Mouse (Mus musculus) MEL (cell line): ENCODE measurements around the gene Mrpl9. TPM values are rescaled to one million over a fixed set of nuclear protein-coding genes. Genes with fewer than 3 reads are reported as not detected.

Experiments used
- DNase-seq: peaks from one replicate; pipeline ENCODE4 v3.0.0; 2011; ENCODE audit warnings: low read depth, low spot score
- H3K27ac ChIP-seq: 2 replicates; pipeline ENCODE4 v1.5.1; 2012; ENCODE audit warnings: low read depth, mild to moderate bottlenecking, control low read depth, low read length, moderate library complexity; ENCODE audit not compliant: control insufficient read depth
- H3K27me3 ChIP-seq, 2 experiments: fragments of 150-350 bp in 1 of 2; sonication (generic) in 1 of 2; 2 replicates each; pipeline ENCODE4 v1.6.1; 2012; ENCODE audit warnings: low read length in 2 of 2, mild to moderate bottlenecking in 2 of 2, improper control_type of control experiment in 1 of 2, moderate library complexity in 1 of 2; ENCODE audit not compliant: insufficient read depth in 2 of 2, control insufficient read depth in 1 of 2
- H3K36me3 ChIP-seq, 2 experiments: 2 replicates each; pipeline ENCODE4 v1.6.1; 2012 to 2014; ENCODE audit warnings: low read length in 2 of 2, improper control_type of control experiment in 1 of 2, inconsistent platforms in 1 of 2, mild to moderate bottlenecking in 1 of 2; ENCODE audit not compliant: insufficient read depth in 2 of 2, control insufficient read depth in 1 of 2
- H3K4me1 ChIP-seq, 2 experiments: fragments of 150-350 bp in 1 of 2; sonication (generic) in 1 of 2; 2 replicates each; pipeline ENCODE4 v1.6.1; 2012; ENCODE audit warnings: low read length in 2 of 2, improper control_type of control experiment in 1 of 2, mild to moderate bottlenecking in 1 of 2; ENCODE audit not compliant: insufficient read depth in 2 of 2, control insufficient read depth in 1 of 2
- H3K4me3 ChIP-seq, 2 experiments: fragments of 150-350 bp in 1 of 2; sonication (generic) in 1 of 2; 2 replicates each; pipeline ENCODE4 v1.5.1; 2012; ENCODE audit warnings: low read depth in 2 of 2, low read length in 2 of 2, mild to moderate bottlenecking in 2 of 2, moderate library complexity in 2 of 2, control low read depth in 1 of 2, improper control_type of control experiment in 1 of 2; ENCODE audit not compliant: control insufficient read depth in 1 of 2, insufficient read depth in 1 of 2
- H3K79me2 ChIP-seq: 2 replicates; pipeline ENCODE4 v1.6.1; 2012; ENCODE audit warnings: mild to moderate bottlenecking, low read length, moderate library complexity; ENCODE audit not compliant: control insufficient read depth, poor library complexity, insufficient read depth
- H3K9ac ChIP-seq: 2 replicates; pipeline ENCODE4 v1.6.1; 2012; ENCODE audit warnings: low read depth, mild to moderate bottlenecking, control low read depth, low read length, moderate library complexity; ENCODE audit not compliant: control insufficient read depth, poor library complexity, severe bottlenecking
- H3K9me3 ChIP-seq: fragments of 150-350 bp; sonication (generic); replicated peaks from 2 replicates; pipeline ENCODE4 v1.6.1; 2012; ENCODE audit warnings: mild to moderate bottlenecking, low read length, improper control_type of control experiment, moderate library complexity; ENCODE audit not compliant: insufficient read depth
- BHLHE40 ChIP-seq: IDR thresholded peaks from 2 replicates; pipeline ENCODE4 v1.6.1; 2012; ENCODE audit warnings: low read depth, mild to moderate bottlenecking, inconsistent platforms, low read length, improper control_type of control experiment, borderline replicate concordance
- CHD1 ChIP-seq: IDR thresholded peaks from 2 replicates; pipeline ENCODE4 v1.6.1; 2012; ENCODE audit warnings: low read depth, mild to moderate bottlenecking, inconsistent platforms, low read length, improper control_type of control experiment
- CHD2 ChIP-seq: IDR thresholded peaks from 2 replicates; pipeline ENCODE4 v1.6.1; 2011; ENCODE audit warnings: low read length, improper control_type of control experiment
- CTCF ChIP-seq, 3 experiments: IDR thresholded peaks in 2 of 3; conservative IDR thresholded peaks in 1 of 3; 2 replicates each; pipeline ENCODE4 v1.5.1; 2011 to 2012; ENCODE audit warnings: low read length in 3 of 3, low read depth in 2 of 3, mild to moderate bottlenecking in 2 of 3, improper control_type of control experiment in 1 of 3, inconsistent platforms in 1 of 3, mixed read lengths in 1 of 3, moderate library complexity in 1 of 3; ENCODE audit not compliant: control insufficient read depth in 1 of 3, insufficient read depth in 1 of 3, poor library complexity in 1 of 3, severe bottlenecking in 1 of 3
- ETS1 ChIP-seq: IDR thresholded peaks from 2 replicates; pipeline ENCODE4 v1.6.1; 2012; ENCODE audit warnings: low read depth, mild to moderate bottlenecking, inconsistent platforms, low read length, improper control_type of control experiment, moderate library complexity
- GATA1 ChIP-seq: IDR thresholded peaks from 2 replicates; pipeline ENCODE4 v1.6.1; 2011; ENCODE audit warnings: low read depth, low read length, improper control_type of control experiment
- JUND ChIP-seq: IDR thresholded peaks from 2 replicates; pipeline ENCODE4 v1.6.1; 2011; ENCODE audit warnings: low read depth, mild to moderate bottlenecking, improper control_type of control experiment, low read length
- KAT2A ChIP-seq: conservative IDR thresholded peaks from 2 replicates; pipeline ENCODE4 v1.6.1; 2012; ENCODE audit warnings: low read depth, low read length, improper control_type of control experiment, inconsistent platforms
- MEF2A ChIP-seq: IDR thresholded peaks from 2 replicates; pipeline ENCODE4 v1.6.1; 2014; ENCODE audit warnings: low read depth, mild to moderate bottlenecking, inconsistent platforms, low read length, improper control_type of control experiment; ENCODE audit not compliant: poor library complexity, insufficient replicate concordance, severe bottlenecking; ENCODE audit errors: extremely low read depth
- MXI1 ChIP-seq: IDR thresholded peaks from 2 replicates; pipeline ENCODE4 v1.6.1; 2011; ENCODE audit warnings: mild to moderate bottlenecking, low read depth, low read length, improper control_type of control experiment
- POLR2A ChIP-seq, 2 experiments: IDR thresholded peaks; 2 replicates each; pipeline ENCODE4 v1.6.1; 2011 to 2012; ENCODE audit warnings: low read length in 2 of 2, mild to moderate bottlenecking in 2 of 2, control low read depth in 1 of 2, improper control_type of control experiment in 1 of 2, low read depth in 1 of 2, moderate library complexity in 1 of 2; ENCODE audit not compliant: control insufficient read depth in 1 of 2, insufficient read depth in 1 of 2, poor library complexity in 1 of 2
- POLR2AphosphoS2 ChIP-seq: IDR thresholded peaks from 2 replicates; pipeline ENCODE4 v1.6.1; 2011; ENCODE audit warnings: low read length, improper control_type of control experiment
- SMC3 ChIP-seq: IDR thresholded peaks from 2 replicates; pipeline ENCODE4 v1.6.1; 2011; ENCODE audit warnings: low read depth, low read length, improper control_type of control experiment
- TBP ChIP-seq: IDR thresholded peaks from 2 replicates; pipeline ENCODE4 v1.8.0; 2011; ENCODE audit warnings: low read depth, low read length, improper control_type of control experiment
- UBTF ChIP-seq: IDR thresholded peaks from 2 replicates; pipeline ENCODE4 v1.6.1; 2012; ENCODE audit warnings: low read depth, mild to moderate bottlenecking, inconsistent platforms, low read length, improper control_type of control experiment, moderate library complexity, borderline replicate concordance; ENCODE audit not compliant: insufficient read depth
- USF1 ChIP-seq: IDR thresholded peaks from 2 replicates; pipeline ENCODE4 v1.6.1; 2014; ENCODE audit warnings: low read depth, mild to moderate bottlenecking, inconsistent platforms, low read length, improper control_type of control experiment, moderate library complexity
- USF2 ChIP-seq, 2 experiments: IDR thresholded peaks; 2 replicates each; pipeline ENCODE4 v1.6.1; 2011 to 2012; ENCODE audit warnings: improper control_type of control experiment in 2 of 2, low read length in 2 of 2, borderline replicate concordance in 1 of 2, inconsistent platforms in 1 of 2, low read depth in 1 of 2, mild to moderate bottlenecking in 1 of 2; ENCODE audit not compliant: insufficient read depth in 1 of 2
- ZC3H11A ChIP-seq: IDR thresholded peaks from 2 replicates; pipeline ENCODE4 v1.6.1; 2012; ENCODE audit warnings: low read depth, mild to moderate bottlenecking, inconsistent platforms, low read length, improper control_type of control experiment
- polyA plus RNA-seq, 2 experiments: library from polyadenylated mRNA; stranded (reverse) in 1 of 2; unstranded in 1 of 2; fragments of >175 nt in 1 of 2; fragments of >200 nt in 1 of 2; gene quantifications; 2 replicates each; pipeline versions ENCODE4 v1.2.1 to v1.2.4; 2012; ENCODE audit warnings: low replicate concordance in 2 of 2, low read depth in 1 of 2; ENCODE audit not compliant: insufficient read length in 2 of 2, insufficient read depth in 1 of 2, missing spikeins in 1 of 2
- total RNA-seq: library from RNA; depleted of rRNA; stranded (reverse); fragments of 300-350 nt; gene quantifications from 2 replicates; pipeline ENCODE4 v1.2.3, GENCODE M21; 2012

Mrpl9 gene
- total and polyA plus RNA-seq, 3 experiments, result 191 to 208 TPM; not detected in 1

DNA sequence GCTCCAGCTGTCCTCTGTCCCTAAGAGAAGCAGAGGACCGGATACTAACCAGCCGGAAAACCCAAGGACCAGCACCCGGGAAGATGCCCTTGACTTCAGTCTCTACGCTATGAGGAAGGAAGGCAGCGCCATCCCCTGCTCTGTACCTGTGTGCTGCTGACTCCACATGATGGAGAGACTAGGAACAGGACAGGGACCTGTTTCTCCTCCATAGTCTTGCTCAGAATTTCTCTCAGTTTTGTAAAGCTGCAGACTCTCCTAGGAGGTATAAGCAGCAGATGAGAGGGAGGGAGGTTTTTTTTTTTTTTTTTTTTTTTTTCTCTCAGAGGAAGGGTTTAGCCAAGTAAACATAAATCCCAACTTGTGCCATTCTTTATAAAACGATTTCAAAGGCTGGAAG is 44.9 kb upstream of the Mrpl9 start, which contains the start of gene Lingo4:
Gene Lingo4, plus strand, starts transcription at position 301 of the 400 bp plus-strand sequence.
- Histone ChIP-seq H3K4me1 (no peaks in the 10 kb centered on the region), H3K4me3 (no peak within 1 kb of the TSS), H3K9ac (no peak within 1 kb of the TSS), H3K27me3 (peaks cover 15 to 18% of the 10 kb centered on the region in 2 experiments), H3K36me3 (no peaks in the 10 kb centered on the region), H3K27ac (no peak within 1 kb of the TSS), H3K79me2 (no peaks in the 10 kb centered on the region), H3K9me3 (no peaks in the 10 kb centered on the region)
- no peak for TF ChIP-seq SMC3
- no peak for TF ChIP-seq POLR2A (IDR thresholded peaks at IDR 0.05; ENCODE audit: control insufficient read depth in 1 of 2, insufficient read depth in 1 of 2, low read depth in 1 of 2, low read length in 2 of 2, poor library complexity in 1 of 2)
- DNase-seq, result no peak

DNA sequence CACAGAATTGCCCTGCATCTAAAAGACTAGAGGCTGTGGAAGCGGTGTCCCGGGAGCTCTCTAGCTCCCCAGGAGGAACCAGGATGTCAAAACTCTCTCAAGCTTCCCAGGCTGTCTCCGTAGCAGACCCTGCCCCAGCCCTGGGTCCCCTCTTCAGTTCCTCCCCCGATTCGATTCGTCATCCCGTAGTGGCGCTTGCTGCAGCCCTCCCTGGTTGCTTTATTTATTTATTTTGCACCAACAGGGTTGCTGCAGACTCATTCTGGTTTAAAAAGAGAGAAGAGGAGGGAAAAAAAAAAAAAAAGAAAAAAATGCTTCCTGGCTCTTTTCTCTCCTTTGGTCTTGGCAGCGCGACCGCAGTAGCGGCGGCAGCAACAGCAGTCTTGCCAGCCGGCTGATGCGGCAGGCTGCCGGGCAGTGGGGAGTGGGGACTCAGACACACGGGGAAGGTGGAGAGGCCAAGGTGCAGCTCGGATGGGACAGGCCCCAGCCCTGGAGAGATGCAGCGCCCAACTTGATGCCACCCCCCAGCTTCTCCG is 44.1 kb upstream of the Mrpl9 start:
- no peak for DNase-seq
- H3K4me3 ChIP-seq, result no peak overlapping the region

DNA sequence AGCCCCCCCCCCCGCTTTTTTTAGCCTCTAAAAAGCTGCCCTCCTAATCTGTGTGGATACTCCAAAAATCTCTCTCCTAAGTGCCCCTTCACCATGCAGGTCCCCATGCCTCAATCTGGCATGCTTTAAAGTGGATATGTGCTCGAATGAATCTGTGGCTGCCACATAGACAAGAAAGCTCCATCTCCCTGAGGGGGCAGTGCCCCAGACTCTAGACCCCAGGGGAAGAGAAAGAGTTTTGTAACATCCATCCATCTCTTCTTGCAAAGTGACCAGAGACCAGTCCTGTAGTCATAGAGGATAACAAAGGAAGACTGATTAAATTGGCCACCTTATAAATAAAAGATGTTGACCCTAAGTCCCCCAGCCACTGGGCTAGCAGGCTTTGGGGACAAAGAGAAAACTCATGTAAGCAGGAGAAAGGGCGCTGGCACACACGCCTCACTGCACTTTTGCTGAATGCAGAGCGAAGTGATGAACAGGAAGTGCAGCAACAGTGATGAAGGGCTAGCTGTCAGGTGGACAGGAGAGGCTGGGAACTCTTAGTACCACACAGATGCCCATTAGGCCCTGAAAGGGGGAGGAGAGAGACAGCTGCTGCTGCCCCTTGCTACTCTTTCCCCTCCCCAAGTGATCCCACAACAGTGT is 43.3 kb upstream of the Mrpl9 start:
- DNase-seq, result no peak
- H3K4me3 ChIP-seq, result no peak overlapping the region
- no peak overlapping the region for H3K9ac ChIP-seq
- H3K79me2 ChIP-seq, result no peaks in the 10 kb centered on the region
- peaks cover 13 to 16% of the 10 kb centered on the region in 2 experiments for H3K27me3 ChIP-seq
- H3K36me3 ChIP-seq, result no peaks in the 10 kb centered on the region
- H3K4me1 ChIP-seq, result no peaks in the 10 kb centered on the region
- TF ChIP-seq KAT2A, result no peak
- TF ChIP-seq MXI1, result no peak
- no peak for TF ChIP-seq JUND
- no peak for TF ChIP-seq UBTF
- no peak for TF ChIP-seq TBP
- TF ChIP-seq BHLHE40, result no peak
- no peak for TF ChIP-seq USF2 (IDR thresholded peaks at IDR 0.05; ENCODE audit: borderline replicate concordance in 1 of 2, insufficient read depth in 1 of 2, low read depth in 1 of 2, low read length in 2 of 2)
- TF ChIP-seq USF1, result no peak
- TF ChIP-seq SMC3, result no peak
- no peak for TF ChIP-seq ZC3H11A
- TF ChIP-seq MEF2A, result no peak
- no peak overlapping the region for H3K27ac ChIP-seq
- no peaks in the 10 kb centered on the region for H3K9me3 ChIP-seq

More for the DNA sequence above, 44.1 kb upstream of the Mrpl9 start:
- no peaks in the 10 kb centered on the region for H3K79me2 ChIP-seq
- no peaks in the 10 kb centered on the region for H3K36me3 ChIP-seq
- H3K4me1 ChIP-seq, result no peaks in the 10 kb centered on the region
- no peak overlapping the region for H3K9ac ChIP-seq
- TF ChIP-seq JUND (no peak), GATA1 (no peak), CHD2 (no peak), CHD1 (no peak), MEF2A (no peak), CTCF (IDR thresholded peaks at IDR 0.05 in 2 of 3, conservative IDR thresholded peaks at IDR 0.05 in 1 of 3; ENCODE audit: control insufficient read depth in 1 of 3, insufficient read depth in 1 of 3, low read depth in 2 of 3, low read length in 3 of 3, poor library complexity in 1 of 3, severe bottlenecking in 1 of 3) (no peak), ETS1 (no peak), POLR2AphosphoS2 (no peak)
- no peaks in the 10 kb centered on the region for H3K9me3 ChIP-seq
- peaks cover 15 to 18% of the 10 kb centered on the region in 2 experiments for H3K27me3 ChIP-seq
- no peak overlapping the region for H3K27ac ChIP-seq
